Mouse (Mus musculus): ENCODE results near the gene Gm49721. TPM values are rescaled to one million over a fixed set of nuclear protein-coding genes. Genes with fewer than 3 reads are reported as not detected.
"Not testable (repeated sequence)": the region's sequence is repeated elsewhere in the genome, so short reads cannot be mapped to it uniquely, and the experiment has no call there.

Gm49721 gene
- polyA plus RNA-seq, 1 experiment = not detected

DNA sequence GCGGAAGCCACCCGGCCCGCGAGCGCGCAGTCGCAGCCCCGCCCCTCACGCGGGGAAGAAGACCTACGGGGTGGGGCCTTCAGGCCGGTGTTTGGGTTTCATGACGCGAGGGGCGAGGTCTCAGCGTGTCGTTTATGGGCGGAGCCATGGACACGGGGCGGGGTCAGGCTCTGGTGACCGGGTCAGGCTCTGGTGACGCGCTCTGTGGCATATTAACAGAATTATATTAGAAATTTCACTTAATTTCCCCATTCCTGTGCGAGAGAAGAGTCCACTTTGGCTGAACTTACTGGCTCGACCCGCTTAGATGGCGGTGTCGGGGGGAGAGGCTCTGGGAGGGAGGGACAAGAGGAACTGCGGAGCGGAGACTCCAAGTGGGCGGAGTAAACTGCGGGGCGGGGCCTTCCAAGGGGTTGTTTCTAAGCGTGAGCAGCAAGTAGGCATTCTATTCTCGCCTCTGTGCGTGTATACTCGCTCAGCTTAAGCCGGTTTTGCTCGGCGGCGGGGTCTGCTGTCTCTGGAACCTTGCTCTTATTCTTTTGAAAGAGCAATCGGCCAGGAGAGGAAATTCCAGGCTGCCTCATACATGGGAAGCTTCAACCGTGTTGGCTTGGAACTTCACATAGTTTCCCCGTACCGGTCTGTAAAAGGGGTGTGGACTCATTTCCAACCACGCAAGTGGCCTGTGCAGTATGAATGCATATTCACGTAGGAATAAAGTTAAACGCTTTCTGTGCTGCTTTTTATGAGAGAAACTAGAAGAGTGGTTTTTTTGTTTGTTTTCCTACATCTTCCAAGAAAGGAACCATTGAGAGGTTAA, 17.3 kb upstream of the Gm49721 start:
- peak overlapping the region; percentile 59 for H3K4me3 ChIP-seq (ENCODE audit: low read depth, low read length)
- H3K27me3 ChIP-seq (ENCODE audit: control insufficient read depth, insufficient read depth, low read length); H3K4me1 ChIP-seq (ENCODE audit: control insufficient read depth, insufficient read depth, insufficient read length, low read length); H3K36me3 ChIP-seq (ENCODE audit: control insufficient read depth, insufficient read depth, low read length); H3K27ac ChIP-seq (ENCODE audit: insufficient read depth, low read depth, low read length): not testable (repeated sequence)
- WGBS = under 1% methylated on average over 22 of the region's 48 CpGs

DNA sequence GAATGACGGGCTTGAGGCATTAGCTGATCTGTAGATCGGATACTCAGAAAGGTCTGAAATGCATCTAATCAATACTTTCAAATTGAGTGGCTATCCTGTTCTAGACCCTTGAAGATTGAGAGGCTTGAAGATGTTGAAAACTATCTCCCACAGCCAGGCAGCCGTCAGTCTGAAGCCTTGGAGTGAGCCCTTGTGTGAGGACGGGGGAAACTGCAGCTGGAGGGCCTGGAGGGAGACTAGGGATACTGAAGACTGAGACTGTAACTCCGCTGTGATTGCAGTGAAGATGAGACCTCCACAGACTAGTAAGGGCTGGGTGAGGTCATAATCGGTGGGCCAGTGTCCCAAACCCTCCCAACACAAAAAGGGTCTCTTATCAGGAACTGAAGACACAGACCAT, 16.4 kb upstream of the Gm49721 start:
- WGBS = 71% methylated on average over 4 of the region's 6 CpGs

GRCm38 (mm10) chr17:6962936-6963335, 15.8 kb upstream of the Gm49721 start:
- not testable (repeated sequence) for H3K27ac ChIP-seq (ENCODE audit: insufficient read depth, low read depth, low read length); H3K4me1 ChIP-seq (ENCODE audit: control insufficient read depth, insufficient read depth, insufficient read length, low read length)
- 31% methylated on average over 4 of the region's 4 CpGs for WGBS

More for the DNA sequence above, 16.4 kb upstream of the Gm49721 start:
- H3K4me1 ChIP-seq (ENCODE audit: control insufficient read depth, insufficient read depth, insufficient read length, low read length); H3K27me3 ChIP-seq (ENCODE audit: control insufficient read depth, insufficient read depth, low read length); H3K4me3 ChIP-seq (ENCODE audit: low read depth, low read length); H3K27ac ChIP-seq (ENCODE audit: insufficient read depth, low read depth, low read length); H3K36me3 ChIP-seq (ENCODE audit: control insufficient read depth, insufficient read depth, low read length): not testable (repeated sequence)

DNA sequence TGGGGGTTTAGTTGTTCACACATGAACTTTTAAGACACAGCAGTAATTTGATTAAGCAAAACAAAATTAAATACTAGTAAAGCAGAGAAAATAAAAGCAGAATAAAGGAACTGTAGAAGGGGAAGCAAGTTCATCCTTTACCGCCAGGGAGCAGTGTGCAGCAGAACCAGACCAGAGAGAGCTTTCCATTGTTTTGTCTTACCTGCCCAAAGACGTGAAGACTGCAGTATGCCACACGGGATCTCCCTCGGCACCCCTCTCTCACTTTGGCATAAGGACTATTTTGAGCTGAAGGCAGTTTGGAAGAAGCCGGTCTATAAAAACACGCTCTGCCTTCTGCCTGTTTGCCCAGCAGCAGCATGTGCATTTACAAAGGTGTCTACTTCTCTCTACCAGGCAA, 13.3 kb upstream of the Gm49721 start:
- WGBS = 13% methylated on average over 6 of the region's 6 CpGs
- H3K4me1 ChIP-seq (ENCODE audit: control insufficient read depth, insufficient read depth, insufficient read length, low read length); H3K36me3 ChIP-seq (ENCODE audit: control insufficient read depth, insufficient read depth, low read length); H3K27me3 ChIP-seq (ENCODE audit: control insufficient read depth, insufficient read depth, low read length); H3K27ac ChIP-seq (ENCODE audit: insufficient read depth, low read depth, low read length); H3K4me3 ChIP-seq (ENCODE audit: low read depth, low read length): not testable (repeated sequence)

More at GRCm38 (mm10) chr17:6962936-6963335, 15.8 kb upstream of the Gm49721 start:
- H3K36me3 ChIP-seq (ENCODE audit: control insufficient read depth, insufficient read depth, low read length); H3K27me3 ChIP-seq (ENCODE audit: control insufficient read depth, insufficient read depth, low read length); H3K4me3 ChIP-seq (ENCODE audit: low read depth, low read length): not testable (repeated sequence)

- not testable (repeated sequence) for H3K27ac ChIP-seq (ENCODE audit: insufficient read depth, low read depth, low read length); H3K36me3 ChIP-seq (ENCODE audit: control insufficient read depth, insufficient read depth, low read length); H3K4me3 ChIP-seq (ENCODE audit: low read depth, low read length); H3K4me1 ChIP-seq (ENCODE audit: control insufficient read depth, insufficient read depth, insufficient read length, low read length); H3K27me3 ChIP-seq (ENCODE audit: control insufficient read depth, insufficient read depth, low read length)
- 30% methylated on average over 1 of the region's 1 CpGs for WGBS
Observed at GRCm38 (mm10) chr17:6967673-6968072, 11.0 kb upstream of the Gm49721 start.

GRCm38 (mm10) chr17:6970334-6970733, 8.4 kb upstream of the Gm49721 start, which contains the start of gene Rnaset2b:
TSS of gene Rnaset2b (plus strand) at chr17:6970634.
- not testable (repeated sequence) for H3K36me3 ChIP-seq (ENCODE audit: control insufficient read depth, insufficient read depth, low read length); H3K4me1 ChIP-seq (ENCODE audit: control insufficient read depth, insufficient read depth, insufficient read length, low read length); H3K27me3 ChIP-seq (ENCODE audit: control insufficient read depth, insufficient read depth, low read length); H3K4me3 ChIP-seq (ENCODE audit: low read depth, low read length); H3K27ac ChIP-seq (ENCODE audit: insufficient read depth, low read depth, low read length)
- 100% methylated on average over 1 of the region's 8 CpGs for WGBS

DNA sequence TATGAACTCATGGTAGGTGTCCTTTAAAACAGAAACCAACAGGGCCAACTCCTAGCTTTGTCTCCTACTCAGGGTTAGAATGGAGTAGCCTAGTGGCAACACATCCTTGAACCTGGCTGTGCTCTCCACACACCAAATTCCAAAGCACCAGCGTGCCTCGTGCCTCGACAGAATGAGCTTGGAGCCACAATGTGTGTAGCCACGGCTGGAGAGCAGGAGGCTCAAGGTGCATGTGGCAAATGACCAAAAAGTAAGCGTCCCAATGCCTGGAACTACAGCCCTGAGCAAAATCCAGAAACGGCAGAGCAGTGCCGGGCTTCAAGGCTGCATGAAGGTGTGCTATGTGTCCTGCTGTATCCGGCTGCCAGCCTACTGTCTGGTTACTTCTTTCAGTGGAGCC, 7.5 kb upstream of the Gm49721 start:
- not testable (repeated sequence) for H3K36me3 ChIP-seq (ENCODE audit: control insufficient read depth, insufficient read depth, low read length); H3K27ac ChIP-seq (ENCODE audit: insufficient read depth, low read depth, low read length); H3K27me3 ChIP-seq (ENCODE audit: control insufficient read depth, insufficient read depth, low read length); H3K4me1 ChIP-seq (ENCODE audit: control insufficient read depth, insufficient read depth, insufficient read length, low read length); H3K4me3 ChIP-seq (ENCODE audit: low read depth, low read length)
- WGBS = 90% methylated on average over 8 of the region's 8 CpGs

DNA sequence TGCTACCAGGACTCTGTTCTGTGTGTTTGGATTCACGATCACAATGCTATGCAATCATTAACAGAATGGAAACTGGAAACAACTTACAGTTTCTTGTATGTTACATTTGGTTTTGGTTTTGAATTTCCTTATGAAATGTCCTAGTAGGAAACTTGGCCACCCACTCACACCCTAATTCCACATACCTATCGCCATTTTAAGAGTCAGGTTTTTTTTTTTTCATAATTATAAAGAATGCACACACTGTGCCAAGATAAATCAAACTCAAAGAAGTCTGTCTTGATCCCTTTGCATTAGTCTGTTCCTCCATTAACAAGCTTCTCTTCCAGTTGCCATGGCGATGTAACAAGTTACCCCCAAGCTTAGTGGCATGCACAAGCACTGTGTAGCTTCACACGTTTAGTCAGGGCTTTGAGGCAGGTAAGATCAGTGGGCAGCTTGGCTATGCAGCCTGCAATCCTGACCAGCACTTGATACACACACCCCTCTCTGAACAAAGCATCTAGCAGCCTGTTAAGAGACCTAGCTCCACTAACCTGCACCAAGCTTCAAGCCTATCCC, 5.8 kb upstream of the Gm49721 start:
- 46% methylated on average over 4 of the region's 4 CpGs for WGBS
- not testable (repeated sequence) for H3K27ac ChIP-seq (ENCODE audit: insufficient read depth, low read depth, low read length); H3K27me3 ChIP-seq (ENCODE audit: control insufficient read depth, insufficient read depth, low read length); H3K4me3 ChIP-seq (ENCODE audit: low read depth, low read length); H3K36me3 ChIP-seq (ENCODE audit: control insufficient read depth, insufficient read depth, low read length); H3K4me1 ChIP-seq (ENCODE audit: control insufficient read depth, insufficient read depth, insufficient read length, low read length)

DNA sequence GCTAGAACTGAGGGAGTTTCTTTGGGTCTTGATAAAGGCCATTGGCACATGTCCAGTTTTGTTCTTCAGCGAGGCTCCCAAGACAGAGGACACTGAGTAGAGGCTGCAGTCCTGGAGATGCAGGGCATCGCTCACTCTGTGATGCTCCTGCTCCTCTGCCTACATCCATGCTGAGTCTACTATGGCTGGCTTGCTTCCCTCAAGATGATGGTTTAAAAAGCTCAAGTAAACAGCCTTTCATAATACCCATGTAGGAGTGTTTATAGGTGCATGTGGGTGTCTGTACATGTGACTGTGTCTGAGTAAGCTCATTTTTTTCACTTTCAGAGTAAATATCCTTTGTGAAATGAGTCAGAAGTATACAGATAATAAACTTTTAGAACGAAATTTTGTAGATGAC, 3.7 kb upstream of the Gm49721 start:
- not testable (repeated sequence) for H3K4me3 ChIP-seq (ENCODE audit: low read depth, low read length); H3K27ac ChIP-seq (ENCODE audit: insufficient read depth, low read depth, low read length); H3K27me3 ChIP-seq (ENCODE audit: control insufficient read depth, insufficient read depth, low read length); H3K36me3 ChIP-seq (ENCODE audit: control insufficient read depth, insufficient read depth, low read length); H3K4me1 ChIP-seq (ENCODE audit: control insufficient read depth, insufficient read depth, insufficient read length, low read length)
- WGBS = 47% methylated on average over 3 of the region's 3 CpGs

DNA sequence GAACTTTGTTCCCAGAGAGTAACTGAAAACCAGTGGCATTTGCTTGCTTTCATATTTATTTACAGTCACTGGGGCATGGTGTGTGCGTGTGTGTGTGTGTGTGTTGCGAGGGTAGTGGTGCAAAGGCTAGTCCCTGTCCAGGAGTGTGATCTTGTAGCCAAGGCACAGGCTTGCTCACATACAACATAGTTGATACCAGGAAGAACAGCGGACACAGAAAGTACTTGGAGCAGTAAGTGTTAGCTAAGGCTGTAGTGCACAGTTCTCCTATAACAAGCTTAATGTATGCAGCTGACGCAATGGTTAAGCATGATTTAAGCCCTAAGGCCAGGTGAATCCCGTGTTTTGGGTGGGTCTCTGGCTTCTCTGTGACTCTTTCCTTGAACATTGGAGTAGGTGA, 676 bp downstream of the Gm49721 start:
- H3K27me3 ChIP-seq (ENCODE audit: control insufficient read depth, insufficient read depth, low read length); H3K4me1 ChIP-seq (ENCODE audit: control insufficient read depth, insufficient read depth, insufficient read length, low read length); H3K27ac ChIP-seq (ENCODE audit: insufficient read depth, low read depth, low read length); H3K36me3 ChIP-seq (ENCODE audit: control insufficient read depth, insufficient read depth, low read length): not testable (repeated sequence)
- peak overlapping the region; percentile 49 for H3K4me3 ChIP-seq (ENCODE audit: low read depth, low read length)
- 5% methylated on average over 5 of the region's 5 CpGs for WGBS

- not testable (repeated sequence) for H3K4me3 ChIP-seq (ENCODE audit: low read depth, low read length); H3K4me1 ChIP-seq (ENCODE audit: control insufficient read depth, insufficient read depth, insufficient read length, low read length); H3K27ac ChIP-seq (ENCODE audit: insufficient read depth, low read depth, low read length); H3K36me3 ChIP-seq (ENCODE audit: control insufficient read depth, insufficient read depth, low read length); H3K27me3 ChIP-seq (ENCODE audit: control insufficient read depth, insufficient read depth, low read length)
- 90% methylated on average over 5 of the region's 8 CpGs for WGBS
Observed at GRCm38 (mm10) chr17:6980144-6980543, 1.4 kb downstream of the Gm49721 start.

DNA sequence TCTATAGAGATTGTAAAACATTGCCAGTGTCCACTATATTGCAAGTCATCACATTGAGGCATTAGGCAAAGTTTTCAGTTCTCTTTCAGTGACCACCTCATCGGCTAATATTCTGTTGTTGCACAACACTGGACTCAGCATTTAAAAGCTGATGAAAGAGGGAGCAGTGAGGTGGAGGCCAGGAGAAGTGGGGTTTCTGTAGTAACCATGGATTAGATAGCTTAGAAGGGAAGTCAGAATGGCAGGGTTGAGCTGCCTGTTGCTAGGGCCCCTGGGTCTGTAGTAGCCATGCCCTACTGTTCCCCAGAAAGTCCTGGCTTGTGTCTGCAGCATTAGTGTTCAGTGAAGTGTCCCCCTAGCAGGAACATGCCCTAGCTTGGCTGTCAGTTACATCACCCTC, 7.4 kb downstream of the Gm49721 start:
- WGBS = 91% methylated on average over 1 of the region's 1 CpGs
- not testable (repeated sequence) for H3K27me3 ChIP-seq (ENCODE audit: control insufficient read depth, insufficient read depth, low read length); H3K27ac ChIP-seq (ENCODE audit: insufficient read depth, low read depth, low read length); H3K4me1 ChIP-seq (ENCODE audit: control insufficient read depth, insufficient read depth, insufficient read length, low read length); H3K36me3 ChIP-seq (ENCODE audit: control insufficient read depth, insufficient read depth, low read length); H3K4me3 ChIP-seq (ENCODE audit: low read depth, low read length)

All from small intestine, adult 2 months (tissue).